Mouse (Mus musculus): ENCODE data around the gene Nfx1. TPM values are rescaled to one million over a fixed set of nuclear protein-coding genes. Genes with fewer than 3 reads are reported as not detected.

The Nfx1 gene
- total RNA-seq, 2 experiments from 2014 or later, result 72.0 to 77.1 TPM

DNA sequence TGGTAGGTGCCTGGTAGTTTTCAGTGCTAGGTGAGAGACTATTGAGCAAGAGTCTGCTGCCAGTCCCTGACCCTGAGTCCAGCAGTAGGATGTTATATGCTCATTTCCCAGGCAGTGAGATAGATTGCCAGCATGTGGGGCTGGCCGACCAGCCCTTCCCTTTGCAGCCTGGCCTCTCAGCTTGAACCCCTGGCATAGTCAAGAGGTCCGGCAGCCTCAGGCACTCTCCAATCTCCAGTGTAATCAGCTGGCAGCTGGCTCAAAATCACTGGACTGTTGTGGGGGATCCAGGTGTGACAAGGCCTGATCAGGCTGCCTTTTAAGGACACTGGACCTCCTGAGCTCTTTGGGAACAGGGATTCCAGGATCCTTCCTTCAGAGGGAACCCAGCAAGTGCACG lies 92.6 kb downstream of the Nfx1 start:
- H3K27ac ChIP-seq, result no peak overlapping the region
- TF ChIP-seq CTCF (conservative IDR thresholded peaks at IDR 0.05), result no peak
- H3K4me3 ChIP-seq, result no peak overlapping the region
- DNase-seq (ENCODE audit: low spot score in 2 of 2), result no peak

- Histone ChIP-seq H3K4me3 (no peak overlapping the region), H3K27ac (no peak overlapping the region)
- peak; percentile 74 for TF ChIP-seq CTCF (conservative IDR thresholded peaks at IDR 0.05)
- DNase-seq (ENCODE audit: low spot score in 2 of 2), result no peak
These were observed 93.4 kb downstream of the Nfx1 start for GRCm38 (mm10) chr4:41063894-41064673.

DNA sequence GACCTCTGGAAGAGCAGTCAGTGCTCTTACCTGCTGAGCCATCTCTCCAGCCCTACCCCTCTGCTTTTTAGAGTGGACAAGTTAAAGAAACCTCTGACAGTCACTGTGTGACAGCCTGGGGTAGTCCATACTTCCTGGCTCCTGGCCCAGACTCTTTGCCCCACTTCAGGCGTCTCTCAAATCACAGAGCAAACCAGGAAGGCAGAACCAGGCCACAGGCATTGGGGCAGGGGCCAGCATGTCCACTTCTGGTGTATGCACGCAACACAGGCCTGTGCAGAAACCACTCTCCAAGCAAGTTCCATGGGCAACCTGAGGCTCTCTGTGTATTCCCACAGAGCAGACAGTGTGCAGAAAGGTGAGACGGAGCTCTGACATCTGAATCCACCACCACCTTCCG lies 94.5 kb downstream of the Nfx1 start:
- no peak for DNase-seq (ENCODE audit: low spot score in 2 of 2)
- no peak for TF ChIP-seq CTCF (conservative IDR thresholded peaks at IDR 0.05)
- Histone ChIP-seq H3K27ac (no peak overlapping the region), H3K4me3 (no peak overlapping the region)

- no peak for TF ChIP-seq CTCF (conservative IDR thresholded peaks at IDR 0.05)
- Histone ChIP-seq H3K4me3 (no peak overlapping the region), H3K27ac (no peak overlapping the region)
- no peak for DNase-seq (ENCODE audit: low spot score in 2 of 2)
These were observed 101.1 kb downstream of the Nfx1 start for GRCm38 (mm10) chr4:41071500-41072429.

- Histone ChIP-seq H3K4me3 (no peak overlapping the region), H3K27ac (no peak overlapping the region)
- DNase-seq (ENCODE audit: low spot score in 2 of 2), result no peak
- TF ChIP-seq CTCF (conservative IDR thresholded peaks at IDR 0.05), result no peak
These were observed 102.5 kb downstream of the Nfx1 start for GRCm38 (mm10) chr4:41073008-41073817.

DNA sequence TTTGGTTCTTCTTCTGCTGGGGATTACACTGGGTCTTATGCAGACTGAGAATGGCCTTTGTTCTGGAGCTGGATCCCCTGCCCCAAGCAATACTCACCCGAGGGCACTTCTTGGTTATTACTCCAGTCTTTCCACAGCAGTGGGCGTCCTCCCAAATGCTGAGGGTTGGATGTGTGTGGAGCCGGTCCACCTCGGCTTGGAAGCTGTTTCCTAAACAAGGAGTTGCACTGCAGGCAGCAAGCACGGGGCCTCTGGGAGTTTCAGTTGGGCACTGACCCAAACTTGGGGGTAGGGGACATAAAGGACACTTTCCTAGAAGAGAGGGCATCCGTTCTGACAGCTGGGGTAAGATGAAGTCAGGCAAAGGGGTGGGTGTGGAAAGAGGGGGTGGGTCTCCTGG lies 103.8 kb downstream of the Nfx1 start:
- no peak for DNase-seq (ENCODE audit: low spot score in 2 of 2)
- Histone ChIP-seq H3K27ac (no peak overlapping the region), H3K4me3 (no peak overlapping the region)
- TF ChIP-seq CTCF (conservative IDR thresholded peaks at IDR 0.05), result no peak

Small RNA genes within 50 kb of the gene (microRNA-seq; reads per million reads assigned to microRNA genes)
- gene Mir3094, result 0.74 to 1.3 reads per million in 2 experiments

Other genes with a start within 250 kb of the Nfx1 start
- 100 to 1,000 TPM; 282 to 312 TPM for gene Dnaja1, start 248.8 kb upstream of the Nfx1 start, total RNA-seq (2021)
- gene Smu1, start 213.0 kb upstream of the Nfx1 start, total RNA-seq (2021), result 10 to 100 TPM; 51.4 to 52.3 TPM
- 10 to 100 TPM in 1 of 2 experiments, 1 to 10 TPM in 1; 8.5 to 10.8 TPM for gene B4galt1, start 116.9 kb upstream of the Nfx1 start, total RNA-seq (2021)
- not detected for gene Spink4, start 50.9 kb upstream of the Nfx1 start, total RNA-seq (2021)
- 100 to 1,000 TPM; 149 to 151 TPM for gene Bag1, start 22.6 kb upstream of the Nfx1 start, total RNA-seq (2021)
- gene Chmp5, start 22.5 kb upstream of the Nfx1 start, total RNA-seq (2021), result 10 to 100 TPM; 81.5 to 84.7 TPM
- under 1 TPM in 1 of 2 experiments, not detected in 1; 0.28 TPM for gene Aqp7, start 77.2 kb downstream of the Nfx1 start, total RNA-seq (2021)
- gene Aqp3, start 127.3 kb downstream of the Nfx1 start, total RNA-seq (2021), result not detected
- gene Nol6, start 153.5 kb downstream of the Nfx1 start, total RNA-seq (2021), result 100 to 1,000 TPM; 105 to 113 TPM
- 10 to 100 TPM; 77.3 to 81.1 TPM for gene Ube2r2, start 164.8 kb downstream of the Nfx1 start, total RNA-seq (2021)